Mouse (Mus musculus): ENCODE data around the gene Fbxw11. TPM values are rescaled to one million over a fixed set of nuclear protein-coding genes. Genes with fewer than 3 reads are reported as not detected.

The Fbxw11 gene
- polyA plus RNA-seq, 1 experiment from 2014 or later = 76.0 TPM

- ATAC-seq (ENCODE audit: insufficient number of reproducible peaks, low FRiP score) = no peak
- no peak overlapping the region for H3K4me2 ChIP-seq
- no peak overlapping the region for H3K27ac ChIP-seq (ENCODE audit: poor library complexity, severe bottlenecking)
- no peaks in the 10 kb centered on the region for H3K9me3 ChIP-seq (replicated peaks)
- WGBS = 88% methylated on average over 6 of the region's 6 CpGs
- H3K4me3 ChIP-seq = no peak overlapping the region
- no peaks in the 10 kb centered on the region for H3K36me3 ChIP-seq
- H3K9ac ChIP-seq = no peak overlapping the region
- no peaks in the 10 kb centered on the region for H3K27me3 ChIP-seq (replicated peaks)
- H3K4me1 ChIP-seq (replicated peaks) = peaks cover 18% of the 10 kb centered on the region
Observed at GRCm38 (mm10) chr11:32623912-32624311, 18.6 kb upstream of the Fbxw11 start.

- Histone ChIP-seq H3K36me3 (no peaks in the 10 kb centered on the region), H3K4me3 (no peak overlapping the region), H3K4me1 (replicated peaks) (peaks cover 5% of the 10 kb centered on the region; the same call in 1 of the 2 replicates), H3K9me3 (replicated peaks) (0 out of 2 replicates have a peak, but pooled peaks cover 2% of the 10 kb centered on the region), H3K9ac (no peak overlapping the region), H3K4me2 (no peak overlapping the region), H3K27ac (ENCODE audit: poor library complexity, severe bottlenecking) (no peak overlapping the region), H3K27me3 (replicated peaks) (no peaks in the 10 kb centered on the region)
- no peak for ATAC-seq (ENCODE audit: insufficient number of reproducible peaks, low FRiP score)
- 64% methylated on average over 1 of the region's 1 CpGs for WGBS
Observed at GRCm38 (mm10) chr11:32625677-32626076, 16.8 kb upstream of the Fbxw11 start.

- Histone ChIP-seq H3K9me3 (replicated peaks) (0 out of 2 replicates have a peak, but pooled peaks cover 2% of the 10 kb centered on the region), H3K4me2 (no peak overlapping the region), H3K4me1 (replicated peaks) (peaks cover 5% of the 10 kb centered on the region; the same call in 1 of the 2 replicates), H3K4me3 (no peak overlapping the region), H3K36me3 (no peaks in the 10 kb centered on the region), H3K27me3 (replicated peaks) (no peaks in the 10 kb centered on the region), H3K27ac (ENCODE audit: poor library complexity, severe bottlenecking) (no peak overlapping the region), H3K9ac (no peak overlapping the region)
- ATAC-seq (ENCODE audit: insufficient number of reproducible peaks, low FRiP score) = no peak
- 74% methylated on average over 6 of the region's 6 CpGs for WGBS
Observed at GRCm38 (mm10) chr11:32626079-32626478, 16.4 kb upstream of the Fbxw11 start.

- Histone ChIP-seq H3K4me3 (no peak overlapping the region), H3K27ac (ENCODE audit: poor library complexity, severe bottlenecking) (no peak overlapping the region), H3K4me2 (no peak overlapping the region), H3K4me1 (replicated peaks) (peaks cover 7% of the 10 kb centered on the region), H3K27me3 (replicated peaks) (no peaks in the 10 kb centered on the region), H3K9ac (no peak overlapping the region), H3K36me3 (no peaks in the 10 kb centered on the region), H3K9me3 (replicated peaks) (0 out of 2 replicates have a peak, but pooled peaks cover 2% of the 10 kb centered on the region)
- WGBS = 72% methylated on average over 6 of the region's 6 CpGs
- ATAC-seq (ENCODE audit: insufficient number of reproducible peaks, low FRiP score) = no peak
Observed at GRCm38 (mm10) chr11:32627900-32628299, 14.6 kb upstream of the Fbxw11 start.

GRCm38 (mm10) chr11:32629713-32630211, 12.8 kb upstream of the Fbxw11 start:
- H3K9ac ChIP-seq = no peak overlapping the region
- WGBS = 75% methylated on average over 4 of the region's 4 CpGs
- H3K4me3 ChIP-seq = no peak overlapping the region
- no peak overlapping the region for H3K27ac ChIP-seq (ENCODE audit: poor library complexity, severe bottlenecking)
- H3K27me3 ChIP-seq (replicated peaks) = no peaks in the 10 kb centered on the region
- ATAC-seq (ENCODE audit: insufficient number of reproducible peaks, low FRiP score) = no peak
- no peak overlapping the region for H3K4me2 ChIP-seq
- peaks cover 2% of the 10 kb centered on the region; the same call in 1 of the 2 replicates for H3K9me3 ChIP-seq (replicated peaks)
- peaks cover 7% of the 10 kb centered on the region for H3K4me1 ChIP-seq (replicated peaks)
- no peaks in the 10 kb centered on the region for H3K36me3 ChIP-seq

GRCm38 (mm10) chr11:32632671-32633070, 9.9 kb upstream of the Fbxw11 start:
- Histone ChIP-seq H3K36me3 (no peaks in the 10 kb centered on the region), H3K27ac (ENCODE audit: poor library complexity, severe bottlenecking) (no peak overlapping the region), H3K9ac (no peak overlapping the region), H3K27me3 (replicated peaks) (no peaks in the 10 kb centered on the region), H3K4me3 (no peak overlapping the region), H3K9me3 (replicated peaks) (peaks cover 2% of the 10 kb centered on the region; the same call in 1 of the 2 replicates), H3K4me1 (replicated peaks) (peaks cover 16% of the 10 kb centered on the region), H3K4me2 (no peak overlapping the region)
- no peak for ATAC-seq (ENCODE audit: insufficient number of reproducible peaks, low FRiP score)
- 91% methylated on average over 5 of the region's 5 CpGs for WGBS

- H3K27me3 ChIP-seq (replicated peaks) = no peaks in the 10 kb centered on the region
- no peak overlapping the region for H3K27ac ChIP-seq (ENCODE audit: poor library complexity, severe bottlenecking)
- H3K4me3 ChIP-seq = no peak overlapping the region
- H3K4me2 ChIP-seq = no peak overlapping the region
- peaks cover 2% of the 10 kb centered on the region; the same call in 1 of the 2 replicates for H3K9me3 ChIP-seq (replicated peaks)
- peaks cover 16% of the 10 kb centered on the region for H3K4me1 ChIP-seq (replicated peaks)
- no peak for ATAC-seq (ENCODE audit: insufficient number of reproducible peaks, low FRiP score)
- WGBS = 66% methylated on average over 3 of the region's 3 CpGs
- no peaks in the 10 kb centered on the region for H3K36me3 ChIP-seq
- H3K9ac ChIP-seq = no peak overlapping the region
Observed at GRCm38 (mm10) chr11:32633542-32633941, 9.0 kb upstream of the Fbxw11 start.

- Histone ChIP-seq H3K9ac (no peak overlapping the region), H3K4me1 (replicated peaks) (peaks cover 16% of the 10 kb centered on the region), H3K4me3 (no peak overlapping the region), H3K4me2 (no peak overlapping the region), H3K9me3 (replicated peaks) (peaks cover 2% of the 10 kb centered on the region; the same call in 1 of the 2 replicates), H3K36me3 (no peaks in the 10 kb centered on the region), H3K27ac (ENCODE audit: poor library complexity, severe bottlenecking) (no peak overlapping the region), H3K27me3 (replicated peaks) (no peaks in the 10 kb centered on the region)
- 68% methylated on average over 2 of the region's 2 CpGs for WGBS
- ATAC-seq (ENCODE audit: insufficient number of reproducible peaks, low FRiP score) = no peak
Observed at GRCm38 (mm10) chr11:32634143-32634542, 8.4 kb upstream of the Fbxw11 start.

- no peak overlapping the region for H3K9ac ChIP-seq
- ATAC-seq (ENCODE audit: insufficient number of reproducible peaks, low FRiP score) = no peak
Observed at GRCm38 (mm10) chr11:32634842-32635241, 7.7 kb upstream of the Fbxw11 start.

GRCm38 (mm10) chr11:32636275-32636674, 6.2 kb upstream of the Fbxw11 start:
- H3K4me2 ChIP-seq = no peak overlapping the region
- H3K27ac ChIP-seq (ENCODE audit: poor library complexity, severe bottlenecking) = no peak overlapping the region
- no peak for ATAC-seq (ENCODE audit: insufficient number of reproducible peaks, low FRiP score)
- WGBS = 24% methylated on average over 4 of the region's 4 CpGs
- no peaks in the 10 kb centered on the region; the same call in 1 of the 2 replicates for H3K9me3 ChIP-seq (replicated peaks)
- H3K27me3 ChIP-seq (replicated peaks) = no peaks in the 10 kb centered on the region
- H3K36me3 ChIP-seq = no peaks in the 10 kb centered on the region
- no peak overlapping the region for H3K4me3 ChIP-seq
- H3K9ac ChIP-seq = no peak overlapping the region
- H3K4me1 ChIP-seq (replicated peaks) = peaks cover 24% of the 10 kb centered on the region

More at GRCm38 (mm10) chr11:32634842-32635241, 7.7 kb upstream of the Fbxw11 start:
- Histone ChIP-seq H3K27ac (ENCODE audit: poor library complexity, severe bottlenecking) (no peak overlapping the region), H3K36me3 (no peaks in the 10 kb centered on the region), H3K27me3 (replicated peaks) (no peaks in the 10 kb centered on the region), H3K4me1 (replicated peaks) (peaks cover 16% of the 10 kb centered on the region), H3K4me2 (no peak overlapping the region), H3K9me3 (replicated peaks) (no peaks in the 10 kb centered on the region; the same call in 1 of the 2 replicates), H3K4me3 (no peak overlapping the region)
- 51% methylated on average over 2 of the region's 2 CpGs for WGBS

- Histone ChIP-seq H3K9me3 (replicated peaks) (no peaks in the 10 kb centered on the region), H3K27ac (ENCODE audit: poor library complexity, severe bottlenecking) (no peak overlapping the region), H3K4me1 (replicated peaks) (peaks cover 23% of the 10 kb centered on the region), H3K9ac (no peak overlapping the region), H3K27me3 (replicated peaks) (no peaks in the 10 kb centered on the region), H3K36me3 (no peaks in the 10 kb centered on the region), H3K4me2 (no peak overlapping the region), H3K4me3 (no peak overlapping the region)
- no peak for ATAC-seq (ENCODE audit: insufficient number of reproducible peaks, low FRiP score)
- 85% methylated on average over 8 of the region's 8 CpGs for WGBS
Observed at GRCm38 (mm10) chr11:32638521-32639255, 3.8 kb upstream of the Fbxw11 start.

Data from heart, embryonic 12.5 days (tissue).